Mouse (Mus musculus): Measurements from ENCODE around the gene Gm8374.
"Not testable (repeated sequence)": the region's sequence is repeated elsewhere in the genome, so short reads cannot be mapped to it uniquely, and the experiment has no call there.

Gm8374 gene

GRCm38 (mm10) chr14:7365034-7365433 lies at the start of gene Gm8374:
Gene Gm8374 (minus strand): TSS chr14:7365134.
- not testable (repeated sequence) for DNase-seq

- not testable (repeated sequence) for DNase-seq
Measured at GRCm38 (mm10) chr14:7332295-7332694, 32.6 kb downstream of the Gm8374 start, which contains the start of gene Gm5797. Gene Gm5797 (minus strand): TSS chr14:7332395.

- DNase-seq, result peak; percentile 15 to 23
Measured at GRCm38 (mm10) chr14:7315093-7315492, 49.8 kb downstream of the Gm8374 start.

GRCm38 (mm10) chr14:7314661-7315060 lies 50.3 kb downstream of the Gm8374 start, which contains the start of gene Gm3739:
Gene Gm3739 (minus strand): TSS chr14:7315049.
- peak; percentile 2 for DNase-seq

Measured in thymus, adult 18-20 months (tissue).